Mouse (Mus musculus) cortical plate, adult 2 months (tissue): ENCODE measurements at regions not wholly inside any gene's neighbourhood (a gene's known extent, or its start where the extent isn't known, plus 50 kb on each side); places are given as distances from the start of the nearest gene placed in this dataset.

ENCODE experiments used
- CTCF ChIP-seq: fragments of 200-500 bp; IDR thresholded peaks from 2 replicates; pipeline ENCODE4 v1.5.1; 2011; ENCODE audit warnings: mild to moderate bottlenecking, control low read depth, low read length; ENCODE audit not compliant: insufficient read depth; ENCODE audit errors: extremely low read depth
- POLR2A ChIP-seq: fragments of 200-500 bp; IDR thresholded peaks from 2 replicates; pipeline ENCODE4 v1.6.1; 2011; ENCODE audit warnings: mild to moderate bottlenecking, low read length, control low read depth; ENCODE audit not compliant: insufficient read depth; ENCODE audit errors: extremely low read depth

- no peak for TF ChIP-seq CTCF
- TF ChIP-seq POLR2A = 0 out of 2 replicates have a peak, but pooled peaks have one; percentile 14
Measured at GRCm38 (mm10) chr3:41198216-41198976, 115.5 kb upstream of the Pgrmc2 start.
